Mouse (Mus musculus): ENCODE measurements around the gene Cep112. TPM values are rescaled to one million over a fixed set of nuclear protein-coding genes. Genes with fewer than 3 reads are reported as not detected.

Cep112 gene
- polyA plus RNA-seq, 1 experiment from 2014 or later = 12.4 TPM

DNA sequence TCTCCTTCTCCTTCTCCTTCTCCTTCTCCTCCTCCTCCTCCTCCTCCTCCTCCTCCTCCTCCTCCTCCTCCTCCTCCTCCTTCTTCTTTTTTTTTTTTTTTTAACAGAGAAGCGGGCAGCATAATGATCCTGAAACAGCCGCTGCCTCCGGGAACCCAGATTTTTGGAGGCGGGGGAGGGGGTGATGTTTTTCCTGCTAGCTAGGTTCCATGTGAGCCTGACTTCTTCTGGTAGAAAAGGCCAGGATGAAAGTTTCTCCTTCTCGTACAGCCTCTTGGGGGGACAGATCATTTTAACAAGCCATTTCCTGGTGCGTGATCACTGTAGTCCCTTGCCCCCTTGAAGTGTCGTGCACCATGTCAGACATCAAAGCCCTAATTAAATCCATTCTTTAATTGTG lies 467.4 kb downstream of the Cep112 start:
- Histone ChIP-seq H3K27me3 (peaks cover 9% of the 10 kb centered on the region; the same call in 1 of the 2 replicates), H3K36me3 (no peaks in the 10 kb centered on the region), H3K27ac (no peak overlapping the region), H3K4me2 (replicated peaks) (no peak overlapping the region), H3K9ac (no peak overlapping the region), H3K4me1 (peaks cover 25% of the 10 kb centered on the region), H3K4me3 (no peak overlapping the region), H3K9me3 (replicated peaks) (no peaks in the 10 kb centered on the region)
- WGBS = 12% methylated on average over 6 of the region's 7 CpGs
- ATAC-seq (ENCODE audit: low FRiP score) = no peak

DNA sequence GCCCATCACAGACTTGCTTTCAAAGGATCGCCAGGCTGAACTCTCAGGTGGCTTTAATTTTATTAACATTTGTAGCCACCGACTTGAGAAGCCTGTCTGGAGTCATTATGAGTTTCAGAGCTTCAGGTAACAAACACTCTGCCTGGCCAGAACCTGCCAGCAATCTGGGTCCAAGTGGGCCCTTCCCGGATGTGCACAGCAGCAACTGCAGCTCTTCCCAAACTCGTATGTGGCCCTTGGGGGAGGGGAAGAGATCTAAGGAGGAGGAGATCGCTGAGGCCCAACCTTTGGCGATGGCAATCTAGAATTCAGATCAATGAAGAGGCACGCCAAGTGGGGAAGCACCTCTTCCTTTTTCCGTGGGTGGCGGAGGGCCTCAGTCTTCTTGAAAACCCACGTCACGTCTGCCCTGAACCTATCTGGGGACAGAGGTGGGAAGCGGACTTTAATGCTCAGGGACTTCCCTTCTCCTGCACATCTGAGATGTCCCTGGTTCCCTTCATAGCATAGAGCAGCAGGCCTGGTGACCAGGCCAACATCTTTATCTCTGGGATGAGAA lies 468.3 kb downstream of the Cep112 start:
- Histone ChIP-seq H3K4me3 (no peak overlapping the region), H3K36me3 (no peaks in the 10 kb centered on the region), H3K4me2 (replicated peaks) (no peak overlapping the region), H3K27ac (no peak overlapping the region), H3K9ac (no peak overlapping the region), H3K27me3 (peaks cover 9% of the 10 kb centered on the region; the same call in 1 of the 2 replicates), H3K9me3 (replicated peaks) (no peaks in the 10 kb centered on the region), H3K4me1 (peaks cover 25% of the 10 kb centered on the region)
- ATAC-seq (ENCODE audit: low FRiP score) = no peak
- 47% methylated on average over 12 of the region's 12 CpGs for WGBS

GRCm38 (mm10) chr11:108893855-108894510 lies 469.0 kb downstream of the Cep112 start:
- Histone ChIP-seq H3K4me1 (peaks cover 25% of the 10 kb centered on the region), H3K27me3 (peaks cover 9% of the 10 kb centered on the region; the same call in 1 of the 2 replicates), H3K9ac (no peak overlapping the region), H3K9me3 (replicated peaks) (no peaks in the 10 kb centered on the region), H3K36me3 (no peaks in the 10 kb centered on the region), H3K4me3 (no peak overlapping the region), H3K4me2 (replicated peaks) (no peak overlapping the region), H3K27ac (0 out of 2 replicates have a peak overlapping the region, but pooled peaks have one; percentile 17)
- no peak for ATAC-seq (ENCODE audit: low FRiP score)
- 28% methylated on average over 10 of the region's 10 CpGs for WGBS

DNA sequence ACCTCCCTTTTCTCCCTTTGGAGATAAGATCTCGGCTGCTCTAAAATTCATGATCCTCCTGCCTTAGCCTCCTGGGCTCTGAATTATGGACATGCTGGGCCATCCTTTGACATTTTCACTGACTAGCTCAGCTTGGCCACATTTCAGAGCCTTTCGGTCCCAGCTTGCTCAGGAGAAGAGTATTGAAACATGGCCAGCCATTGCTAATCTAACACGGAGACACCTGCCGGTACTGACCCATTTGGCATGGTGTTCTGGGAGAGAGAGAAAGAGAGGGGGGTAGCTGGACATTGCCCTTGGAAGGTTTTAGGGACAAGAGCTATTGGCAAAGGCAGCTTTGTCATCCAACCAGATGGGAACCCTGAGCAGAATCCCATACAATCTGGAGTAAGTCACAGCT lies 472.0 kb downstream of the Cep112 start:
- peaks cover 11% of the 10 kb centered on the region for H3K4me1 ChIP-seq
- WGBS = 93% methylated on average over 4 of the region's 4 CpGs

DNA sequence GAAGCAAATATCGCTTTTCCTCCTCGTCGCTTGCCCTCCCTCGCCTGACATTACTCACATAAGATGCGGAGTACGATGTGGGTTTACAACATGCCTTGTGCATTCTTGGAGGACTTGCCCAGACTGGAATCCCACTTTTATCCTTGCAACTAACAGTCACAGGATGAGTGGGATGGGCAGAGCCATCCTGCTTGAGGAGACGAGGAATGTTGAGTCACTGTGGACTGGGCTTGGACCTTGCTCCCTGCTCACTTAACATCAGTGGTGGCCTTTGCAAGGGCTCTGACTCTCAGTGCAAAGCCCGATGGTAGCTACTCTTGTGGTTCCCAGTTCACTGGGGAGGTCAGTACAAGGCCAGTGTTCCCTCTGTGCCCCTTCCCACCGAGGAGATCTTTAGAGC lies 473.1 kb downstream of the Cep112 start:
- Histone ChIP-seq H3K27ac (no peak overlapping the region), H3K9ac (no peak overlapping the region), H3K4me2 (replicated peaks) (no peak overlapping the region), H3K4me3 (no peak overlapping the region), H3K27me3 (peaks cover 9% of the 10 kb centered on the region; the same call in 1 of the 2 replicates), H3K36me3 (no peaks in the 10 kb centered on the region), H3K4me1 (peaks cover 11% of the 10 kb centered on the region), H3K9me3 (replicated peaks) (no peaks in the 10 kb centered on the region)
- WGBS = 82% methylated on average over 9 of the region's 9 CpGs
- no peak for ATAC-seq (ENCODE audit: low FRiP score)

More for the DNA sequence above, 472.0 kb downstream of the Cep112 start:
- H3K4me2 ChIP-seq (replicated peaks) = no peak overlapping the region
- H3K9ac ChIP-seq = no peak overlapping the region
- no peak overlapping the region for H3K27ac ChIP-seq
- H3K4me3 ChIP-seq = no peak overlapping the region
- no peaks in the 10 kb centered on the region for H3K36me3 ChIP-seq
- ATAC-seq (ENCODE audit: low FRiP score) = no peak
- H3K27me3 ChIP-seq = peaks cover 9% of the 10 kb centered on the region; the same call in 1 of the 2 replicates
- no peaks in the 10 kb centered on the region for H3K9me3 ChIP-seq (replicated peaks)

GRCm38 (mm10) chr11:108898483-108898882 lies 473.5 kb downstream of the Cep112 start:
- H3K27ac ChIP-seq = no peak overlapping the region
- 88% methylated on average over 6 of the region's 6 CpGs for WGBS
- ATAC-seq (ENCODE audit: low FRiP score) = no peak

DNA sequence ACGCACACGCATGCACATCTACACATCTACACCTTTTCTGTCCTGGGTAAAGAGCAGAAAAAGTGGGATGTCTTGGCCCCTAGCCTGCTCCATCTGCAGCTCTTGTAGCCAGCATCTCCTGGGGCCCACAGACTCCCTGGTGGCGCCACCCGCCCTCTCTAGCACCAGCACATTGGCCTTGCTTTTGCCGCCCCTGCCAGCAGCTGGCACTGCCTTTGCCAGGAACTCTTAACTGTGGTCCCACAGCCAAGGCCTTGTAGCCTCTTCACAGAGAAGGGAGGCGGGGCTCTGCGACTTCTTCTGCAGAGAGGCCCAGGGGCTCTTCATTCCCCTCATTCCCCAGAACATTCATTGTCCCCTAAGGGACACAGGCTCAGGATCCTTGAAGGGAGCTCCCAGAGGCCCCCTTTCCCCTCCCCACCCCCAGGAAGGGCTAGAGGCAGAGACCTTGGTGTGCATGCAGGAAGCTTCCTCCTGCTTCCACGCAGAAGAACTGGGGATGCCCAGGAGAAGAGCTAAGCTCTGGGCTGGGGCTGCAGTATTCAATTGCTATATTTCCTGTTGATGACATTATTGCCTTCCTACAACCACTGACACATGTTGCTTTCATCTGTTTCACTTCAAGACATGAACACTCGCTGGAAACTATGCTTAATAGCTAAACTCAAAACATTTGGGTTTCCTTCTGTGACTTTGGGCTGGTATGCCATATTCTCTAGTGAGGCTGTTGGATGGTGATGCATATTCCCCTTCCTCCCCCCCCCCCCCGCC lies 475.9 kb downstream of the Cep112 start:
- Histone ChIP-seq H3K9me3 (replicated peaks) (no peaks in the 10 kb centered on the region), H3K27ac (no peak overlapping the region), H3K4me1 (no peaks in the 10 kb centered on the region), H3K4me3 (no peak overlapping the region), H3K4me2 (replicated peaks) (no peak overlapping the region), H3K27me3 (no peaks in the 10 kb centered on the region), H3K36me3 (no peaks in the 10 kb centered on the region), H3K9ac (no peak overlapping the region)
- WGBS = 85% methylated on average over 9 of the region's 10 CpGs
- ATAC-seq (ENCODE audit: low FRiP score) = no peak

More at GRCm38 (mm10) chr11:108898483-108898882, 473.5 kb downstream of the Cep112 start:
- Histone ChIP-seq H3K9ac (no peak overlapping the region), H3K4me2 (replicated peaks) (no peak overlapping the region), H3K4me1 (peaks cover 8% of the 10 kb centered on the region), H3K9me3 (replicated peaks) (no peaks in the 10 kb centered on the region), H3K27me3 (peaks cover 5% of the 10 kb centered on the region; the same call in 1 of the 2 replicates), H3K36me3 (no peaks in the 10 kb centered on the region), H3K4me3 (no peak overlapping the region)

DNA sequence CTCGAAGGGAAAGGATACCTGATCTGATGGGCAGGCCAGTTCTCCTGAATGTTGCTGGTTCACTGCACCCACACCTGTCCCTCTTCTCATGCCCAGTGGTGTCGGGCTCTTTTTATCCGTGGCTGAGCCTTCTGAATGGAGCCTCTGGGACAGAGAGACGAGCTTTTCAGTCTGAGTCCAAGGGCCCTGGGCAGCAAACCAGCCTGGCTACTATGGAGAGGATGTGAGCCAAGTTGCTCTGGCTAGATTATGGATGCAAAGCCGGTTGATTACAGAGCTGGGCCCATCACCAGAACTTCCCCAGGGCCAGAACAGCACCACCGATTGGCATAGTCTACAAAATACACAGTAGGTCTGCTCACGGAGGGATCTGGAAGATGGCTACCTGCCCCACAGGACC lies 476.7 kb downstream of the Cep112 start:
- H3K4me2 ChIP-seq (replicated peaks) = no peak overlapping the region
- H3K9ac ChIP-seq = no peak overlapping the region
- no peak for ATAC-seq (ENCODE audit: low FRiP score)
- no peaks in the 10 kb centered on the region for H3K27me3 ChIP-seq
- H3K36me3 ChIP-seq = no peaks in the 10 kb centered on the region
- no peak overlapping the region for H3K4me3 ChIP-seq
- H3K4me1 ChIP-seq = no peaks in the 10 kb centered on the region
- H3K27ac ChIP-seq = no peak overlapping the region
- H3K9me3 ChIP-seq (replicated peaks) = no peaks in the 10 kb centered on the region
- 77% methylated on average over 7 of the region's 7 CpGs for WGBS

GRCm38 (mm10) chr11:108902303-108902702 lies 477.3 kb downstream of the Cep112 start:
- H3K4me2 ChIP-seq (replicated peaks) = no peak overlapping the region
- H3K27ac ChIP-seq = no peak overlapping the region; the same call in 1 of the 2 replicates
- H3K9me3 ChIP-seq (replicated peaks) = no peaks in the 10 kb centered on the region
- H3K9ac ChIP-seq = no peak overlapping the region
- no peaks in the 10 kb centered on the region for H3K4me1 ChIP-seq
- no peaks in the 10 kb centered on the region for H3K27me3 ChIP-seq
- H3K36me3 ChIP-seq = no peaks in the 10 kb centered on the region
- no peak for ATAC-seq (ENCODE audit: low FRiP score)
- 76% methylated on average over 4 of the region's 4 CpGs for WGBS
- no peak overlapping the region for H3K4me3 ChIP-seq

- WGBS = 76% methylated on average over 7 of the region's 7 CpGs
- Histone ChIP-seq H3K27ac (no peak overlapping the region), H3K9ac (no peak overlapping the region), H3K9me3 (replicated peaks) (no peaks in the 10 kb centered on the region), H3K4me3 (no peak overlapping the region), H3K4me2 (replicated peaks) (no peak overlapping the region), H3K27me3 (peaks cover 19% of the 10 kb centered on the region), H3K36me3 (no peaks in the 10 kb centered on the region), H3K4me1 (peaks cover 10% of the 10 kb centered on the region)
- ATAC-seq (ENCODE audit: low FRiP score) = no peak
Observed at GRCm38 (mm10) chr11:108906590-108907254, 481.7 kb downstream of the Cep112 start.

- 11% methylated on average over 23 of the region's 24 CpGs for WGBS
- Histone ChIP-seq H3K4me2 (replicated peaks) (peak overlapping the region; percentile 34), H3K4me1 (peaks cover 10% of the 10 kb centered on the region), H3K36me3 (no peaks in the 10 kb centered on the region), H3K27ac (no peak overlapping the region), H3K9ac (no peak overlapping the region), H3K27me3 (peaks cover 19% of the 10 kb centered on the region), H3K9me3 (replicated peaks) (no peaks in the 10 kb centered on the region; the same call in 1 of the 2 replicates), H3K4me3 (no peak overlapping the region)
- ATAC-seq (ENCODE audit: low FRiP score) = no peak
Observed at GRCm38 (mm10) chr11:108909396-108910195, 484.6 kb downstream of the Cep112 start.

Data from hindbrain, embryonic 12.5 days (tissue).